Mouse (Mus musculus): ENCODE data around the gene Kpna6. TPM values are rescaled to one million over a fixed set of nuclear protein-coding genes. Genes with fewer than 3 reads are reported as not detected.
A peak's percentile ranks its signal among the peaks of the same experiment; 100 is the strongest.

Kpna6 gene
- total and polyA plus RNA-seq, 2 experiments = 15.1 to 17.4 TPM

DNA sequence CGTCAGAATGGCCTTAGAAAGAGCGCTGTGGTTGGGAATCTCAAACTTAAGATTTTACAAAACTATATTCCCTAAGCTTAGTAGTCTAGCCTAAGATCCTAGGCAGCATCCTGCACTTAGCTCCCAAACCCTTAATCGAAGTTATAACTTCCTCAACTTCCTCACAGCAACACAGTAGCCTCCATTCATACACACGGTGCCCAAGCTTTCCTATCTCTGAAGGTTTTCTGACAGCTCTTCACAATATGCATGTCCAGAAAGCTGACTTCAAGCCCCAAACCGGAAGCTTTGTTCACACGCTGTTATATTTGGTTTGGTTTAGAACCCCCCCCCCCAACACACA lies 23.2 kb upstream of the Kpna6 start:
- Histone ChIP-seq H3K79me2 (ENCODE audit: control insufficient read depth, insufficient read depth, low read length) (no peaks in the 10 kb centered on the region), H3K4me3 (ENCODE audit: insufficient read depth, low read depth, low read length) (peak overlapping the region; percentile 98; the same call in 1 of the 2 replicates), H3K9ac (ENCODE audit: low read depth, low read length) (peak overlapping the region; percentile 96; the same call in 1 of the 2 replicates), H3K4me1 (ENCODE audit: control insufficient read depth, insufficient read depth, low read length) (no peaks in the 10 kb centered on the region; the same call in 1 of the 2 replicates), H3K27ac (replicated peaks; ENCODE audit: insufficient read depth, low read depth, low read length) (no peak overlapping the region), H3K36me3 (ENCODE audit: control insufficient read depth, insufficient read depth, low read length) (peaks cover 2% of the 10 kb centered on the region; the same call in 1 of the 2 replicates), H3K27me3 (ENCODE audit: control insufficient read depth, insufficient read depth, low read length) (no peaks in the 10 kb centered on the region)
- DNase-seq (ENCODE audit: extremely low read depth, low read depth, low spot score) = no peak
- TF ChIP-seq CTCF (IDR thresholded peaks at IDR 0.05; ENCODE audit: low read depth, low read length) (no peak), POLR2A (IDR thresholded peaks at IDR 0.05; ENCODE audit: extremely low read depth, insufficient read depth, low read length) (no peak)
- 27% methylated on average over 6 of the region's 6 CpGs for WGBS

DNA sequence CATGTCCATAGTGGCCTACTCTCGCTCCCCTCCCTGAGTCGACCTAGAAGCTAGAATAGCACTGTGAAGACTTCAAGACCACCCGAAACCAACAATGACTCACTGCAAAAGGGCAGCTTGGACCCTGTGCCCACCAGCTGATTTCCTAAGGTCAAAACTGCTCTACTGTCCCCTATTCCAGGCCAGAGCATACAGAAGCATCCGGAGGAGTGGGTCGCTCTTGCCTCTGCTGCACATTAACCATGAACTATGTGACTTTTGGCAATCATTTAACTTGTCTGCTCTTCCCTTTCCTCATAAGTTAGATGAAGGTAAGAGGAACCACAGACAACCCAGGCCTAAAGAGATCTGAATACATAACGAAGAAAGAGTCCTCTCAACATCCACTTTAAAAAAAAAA lies 12.0 kb upstream of the Kpna6 start:
- Histone ChIP-seq H3K27me3 (ENCODE audit: control insufficient read depth, insufficient read depth, low read length) (no peaks in the 10 kb centered on the region), H3K4me1 (ENCODE audit: control insufficient read depth, insufficient read depth, low read length) (no peaks in the 10 kb centered on the region), H3K79me2 (ENCODE audit: control insufficient read depth, insufficient read depth, low read length) (no peaks in the 10 kb centered on the region), H3K36me3 (ENCODE audit: control insufficient read depth, insufficient read depth, low read length) (peaks cover 17% of the 10 kb centered on the region), H3K4me3 (ENCODE audit: insufficient read depth, low read depth, low read length) (no peak overlapping the region), H3K9ac (ENCODE audit: low read depth, low read length) (no peak overlapping the region), H3K27ac (replicated peaks; ENCODE audit: insufficient read depth, low read depth, low read length) (no peak overlapping the region)
- TF ChIP-seq POLR2A (IDR thresholded peaks at IDR 0.05; ENCODE audit: extremely low read depth, insufficient read depth, low read length) = no peak
- TF ChIP-seq CTCF (IDR thresholded peaks at IDR 0.05; ENCODE audit: low read depth, low read length) = no peak
- 92% methylated on average over 6 of the region's 6 CpGs for WGBS
- no peak for DNase-seq (ENCODE audit: extremely low read depth, low read depth, low spot score)

GRCm38 (mm10) chr4:129683901-129684493 lies 11.4 kb upstream of the Kpna6 start:
- TF ChIP-seq CTCF (IDR thresholded peaks at IDR 0.05; ENCODE audit: low read depth, low read length) (no peak), POLR2A (IDR thresholded peaks at IDR 0.05; ENCODE audit: extremely low read depth, insufficient read depth, low read length) (no peak)
- no peaks in the 10 kb centered on the region for H3K79me2 ChIP-seq (ENCODE audit: control insufficient read depth, insufficient read depth, low read length)
- WGBS = 92% methylated on average over 11 of the region's 11 CpGs
- no peaks in the 10 kb centered on the region for H3K27me3 ChIP-seq (ENCODE audit: control insufficient read depth, insufficient read depth, low read length)
- no peaks in the 10 kb centered on the region for H3K4me1 ChIP-seq (ENCODE audit: control insufficient read depth, insufficient read depth, low read length)
- no peak overlapping the region for H3K27ac ChIP-seq (replicated peaks; ENCODE audit: insufficient read depth, low read depth, low read length)
- peaks cover 17% of the 10 kb centered on the region for H3K36me3 ChIP-seq (ENCODE audit: control insufficient read depth, insufficient read depth, low read length)
- no peak overlapping the region for H3K4me3 ChIP-seq (ENCODE audit: insufficient read depth, low read depth, low read length)
- DNase-seq (ENCODE audit: extremely low read depth, low read depth, low spot score) = no peak
- H3K9ac ChIP-seq (ENCODE audit: low read depth, low read length) = no peak overlapping the region

GRCm38 (mm10) chr4:129681837-129682236 lies 9.3 kb upstream of the Kpna6 start:
- Histone ChIP-seq H3K27ac (replicated peaks; ENCODE audit: insufficient read depth, low read depth, low read length) (no peak overlapping the region), H3K4me1 (ENCODE audit: control insufficient read depth, insufficient read depth, low read length) (no peaks in the 10 kb centered on the region), H3K9ac (ENCODE audit: low read depth, low read length) (no peak overlapping the region), H3K4me3 (ENCODE audit: insufficient read depth, low read depth, low read length) (no peak overlapping the region), H3K79me2 (ENCODE audit: control insufficient read depth, insufficient read depth, low read length) (no peaks in the 10 kb centered on the region), H3K27me3 (ENCODE audit: control insufficient read depth, insufficient read depth, low read length) (no peaks in the 10 kb centered on the region), H3K36me3 (ENCODE audit: control insufficient read depth, insufficient read depth, low read length) (peaks cover 15% of the 10 kb centered on the region)
- TF ChIP-seq POLR2A (IDR thresholded peaks at IDR 0.05; ENCODE audit: extremely low read depth, insufficient read depth, low read length) (no peak), CTCF (IDR thresholded peaks at IDR 0.05; ENCODE audit: low read depth, low read length) (0 out of 2 replicates have a peak, but pooled peaks have one; percentile 3)
- no peak for DNase-seq (ENCODE audit: extremely low read depth, low read depth, low spot score)
- 96% methylated on average over 11 of the region's 11 CpGs for WGBS

DNA sequence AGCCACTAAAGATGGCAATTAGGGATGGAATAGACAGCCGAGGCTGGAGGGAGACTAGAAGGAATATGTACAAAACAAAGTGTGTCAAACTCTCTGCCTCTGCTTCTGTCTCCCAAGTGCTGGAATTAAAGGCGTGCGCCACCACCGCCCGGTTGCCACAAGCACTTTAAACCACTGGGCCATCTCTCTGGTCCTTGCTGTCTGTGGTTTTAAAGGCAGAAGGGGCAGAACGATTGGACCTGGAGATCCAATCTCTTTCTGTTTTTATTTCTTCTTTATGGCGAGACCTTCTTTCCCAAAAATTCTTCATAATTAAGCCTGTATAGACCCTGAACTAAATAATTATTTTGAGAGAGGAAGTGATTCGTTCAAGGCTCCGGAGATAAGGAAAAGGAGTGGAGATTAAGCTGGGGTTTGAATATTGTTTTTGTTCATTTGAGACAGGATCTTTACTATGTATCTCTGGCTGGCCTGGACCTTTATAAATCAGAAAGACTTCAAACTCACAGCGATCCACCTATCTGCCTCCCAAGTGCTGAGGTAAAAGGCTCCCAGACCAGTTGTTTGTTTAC lies 397 bp upstream of the Kpna6 start:
- Histone ChIP-seq H3K4me3 (ENCODE audit: insufficient read depth, low read depth, low read length) (peak overlapping the region; percentile 94), H3K79me2 (ENCODE audit: control insufficient read depth, insufficient read depth, low read length) (peaks cover 6% of the 10 kb centered on the region; the same call in 1 of the 2 replicates), H3K27me3 (ENCODE audit: control insufficient read depth, insufficient read depth, low read length) (no peaks in the 10 kb centered on the region), H3K9ac (ENCODE audit: low read depth, low read length) (peak overlapping the region; percentile 43), H3K4me1 (ENCODE audit: control insufficient read depth, insufficient read depth, low read length) (peaks cover 7% of the 10 kb centered on the region), H3K27ac (replicated peaks; ENCODE audit: insufficient read depth, low read depth, low read length) (peak overlapping the region; percentile 64), H3K36me3 (ENCODE audit: control insufficient read depth, insufficient read depth, low read length) (peaks cover 1% of the 10 kb centered on the region; the same call in 1 of the 2 replicates)
- TF ChIP-seq CTCF (IDR thresholded peaks at IDR 0.05; ENCODE audit: low read depth, low read length) = no peak
- no peak for DNase-seq (ENCODE audit: extremely low read depth, low read depth, low spot score)
- WGBS = 5% methylated on average over 10 of the region's 10 CpGs

- 3% methylated on average over 12 of the region's 12 CpGs for WGBS
- TF ChIP-seq POLR2A (IDR thresholded peaks at IDR 0.05; ENCODE audit: extremely low read depth, insufficient read depth, low read length) (no peak), CTCF (IDR thresholded peaks at IDR 0.05; ENCODE audit: low read depth, low read length) (peak; percentile 51)
- Histone ChIP-seq H3K9ac (ENCODE audit: low read depth, low read length) (peak overlapping the region; percentile 95), H3K27ac (replicated peaks; ENCODE audit: insufficient read depth, low read depth, low read length) (peak overlapping the region; percentile 89), H3K4me3 (ENCODE audit: insufficient read depth, low read depth, low read length) (peak overlapping the region; percentile 94), H3K79me2 (ENCODE audit: control insufficient read depth, insufficient read depth, low read length) (peaks cover 9% of the 10 kb centered on the region; the same call in 1 of the 2 replicates), H3K36me3 (ENCODE audit: control insufficient read depth, insufficient read depth, low read length) (peaks cover 4% of the 10 kb centered on the region; the same call in 1 of the 2 replicates), H3K27me3 (ENCODE audit: control insufficient read depth, insufficient read depth, low read length) (no peaks in the 10 kb centered on the region), H3K4me1 (ENCODE audit: control insufficient read depth, insufficient read depth, low read length) (peaks cover 7% of the 10 kb centered on the region)
- peak; percentile 69 for DNase-seq (ENCODE audit: extremely low read depth, low read depth, low spot score)
These were observed 980 bp downstream of the Kpna6 start for GRCm38 (mm10) chr4:129671491-129672082.

Data from liver, adult 2 months (tissue).